Mouse (Mus musculus): ENCODE data around the gene Arhgef2. TPM values are rescaled to one million over a fixed set of nuclear protein-coding genes. Genes with fewer than 3 reads are reported as not detected.

The Arhgef2 gene
- polyA plus RNA-seq, 1 experiment from 2014 or later = 84.5 TPM

DNA sequence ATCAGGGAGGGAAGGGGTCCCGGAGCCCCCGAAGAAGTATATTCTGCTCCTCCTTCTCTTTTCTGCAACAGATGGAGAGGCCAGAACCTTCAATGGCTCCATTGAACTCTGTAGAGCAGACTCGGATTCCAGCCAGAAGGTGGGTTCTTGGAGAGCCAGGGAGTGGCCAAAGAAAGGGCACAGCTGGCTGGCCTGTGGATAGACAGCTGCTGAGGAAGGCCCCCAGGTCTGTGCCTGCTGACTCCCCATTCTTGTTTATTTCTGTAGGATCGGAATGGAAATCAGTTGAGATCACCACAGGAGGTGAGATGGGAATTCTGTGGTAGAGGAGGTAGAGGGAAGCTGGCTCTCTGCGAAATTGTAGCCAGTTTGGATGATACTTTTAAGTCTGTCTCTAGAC, 37.3 kb downstream of the Arhgef2 start:
- H3K36me3 ChIP-seq = peaks cover 96% of the 10 kb centered on the region
- H3K27me3 ChIP-seq (replicated peaks) = no peaks in the 10 kb centered on the region
- H3K4me1 ChIP-seq (replicated peaks) = no peaks in the 10 kb centered on the region
- ATAC-seq (ENCODE audit: insufficient number of reproducible peaks, low FRiP score) = no peak
- 75% methylated on average over 5 of the region's 5 CpGs for WGBS
- H3K9me3 ChIP-seq (replicated peaks) = no peaks in the 10 kb centered on the region
- no peak overlapping the region for H3K9ac ChIP-seq
- H3K4me3 ChIP-seq = no peak overlapping the region
- H3K27ac ChIP-seq (ENCODE audit: poor library complexity, severe bottlenecking) = no peak overlapping the region
- no peak overlapping the region for H3K4me2 ChIP-seq

DNA sequence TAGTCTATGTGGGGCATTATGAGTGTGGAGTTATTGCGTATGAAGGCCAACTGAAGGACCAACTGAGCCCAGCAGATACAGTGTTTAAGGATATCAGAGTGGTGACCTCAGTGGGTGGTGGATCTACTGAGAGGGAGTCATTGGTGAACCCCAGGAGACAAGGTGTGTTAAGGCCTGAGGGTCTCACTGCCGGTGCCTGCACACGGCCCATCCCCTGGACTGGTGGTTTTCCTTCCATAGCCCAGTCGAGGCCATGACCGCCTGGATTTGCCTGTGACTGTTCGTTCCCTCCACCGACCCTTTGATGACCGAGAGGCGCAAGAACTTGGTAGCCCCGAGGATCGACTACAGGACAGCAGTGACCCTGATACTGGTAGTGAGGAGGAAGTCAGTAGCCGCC, 40.2 kb downstream of the Arhgef2 start:
- Histone ChIP-seq H3K4me3 (no peak overlapping the region), H3K4me1 (replicated peaks) (no peaks in the 10 kb centered on the region), H3K9me3 (replicated peaks) (no peaks in the 10 kb centered on the region), H3K27me3 (replicated peaks) (no peaks in the 10 kb centered on the region), H3K9ac (no peak overlapping the region), H3K36me3 (peaks cover 77% of the 10 kb centered on the region), H3K4me2 (no peak overlapping the region), H3K27ac (ENCODE audit: poor library complexity, severe bottlenecking) (no peak overlapping the region)
- ATAC-seq (ENCODE audit: insufficient number of reproducible peaks, low FRiP score) = no peak
- 84% methylated on average over 12 of the region's 12 CpGs for WGBS

DNA sequence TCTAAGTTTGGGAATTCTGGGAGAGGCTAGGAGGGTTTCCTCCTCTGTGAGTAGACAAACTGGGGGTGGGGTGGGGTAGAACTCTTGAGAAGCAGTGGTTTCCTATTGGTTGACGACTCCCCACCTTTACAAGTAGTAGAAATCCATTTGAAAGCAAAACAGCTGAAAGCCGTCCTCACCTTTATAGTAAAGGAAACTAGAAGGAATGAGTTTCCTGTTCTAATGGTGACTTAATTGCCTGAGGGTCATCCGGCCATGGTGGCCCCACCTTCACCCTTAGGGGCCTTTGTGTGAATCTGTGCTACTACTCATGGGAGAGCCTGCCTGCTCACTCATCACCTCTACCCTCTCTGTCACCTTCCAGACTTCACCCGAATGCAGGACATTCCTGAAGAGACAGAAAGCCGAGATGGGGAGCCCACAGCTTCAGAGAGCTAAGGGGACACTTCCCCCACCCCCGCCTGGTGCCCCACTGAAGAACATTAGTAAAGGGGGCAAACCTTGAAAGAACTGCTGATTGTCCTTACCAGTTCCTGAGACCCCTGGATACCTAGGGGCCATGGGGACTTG, 40.7 kb downstream of the Arhgef2 start:
- WGBS = 66% methylated on average over 6 of the region's 6 CpGs
- no peak for ATAC-seq (ENCODE audit: insufficient number of reproducible peaks, low FRiP score)

DNA sequence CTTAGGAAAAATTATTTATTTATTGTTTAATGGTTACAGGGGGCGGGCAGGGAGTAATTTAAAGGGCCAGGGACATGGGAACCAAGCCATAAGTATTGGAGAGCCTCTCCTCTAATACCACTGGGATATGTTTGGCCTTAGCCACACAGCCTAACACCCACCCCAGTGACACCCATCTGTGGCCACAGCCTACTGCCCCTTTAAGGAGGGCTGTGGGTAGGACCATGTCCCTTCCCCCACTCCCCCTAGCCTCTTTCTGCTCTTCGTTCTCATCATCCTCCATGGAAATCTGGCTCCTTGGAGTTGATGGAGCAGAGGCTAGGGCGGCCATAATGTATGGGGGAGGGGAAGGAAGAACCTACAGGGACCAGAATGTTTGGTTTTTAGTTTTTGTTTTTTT, 41.3 kb downstream of the Arhgef2 start:
- no peak overlapping the region for H3K9ac ChIP-seq
- WGBS = 78% methylated on average over 3 of the region's 3 CpGs
- no peak for ATAC-seq (ENCODE audit: insufficient number of reproducible peaks, low FRiP score)
- H3K9me3 ChIP-seq (replicated peaks) = no peaks in the 10 kb centered on the region
- H3K4me3 ChIP-seq = no peak overlapping the region
- H3K27ac ChIP-seq (ENCODE audit: poor library complexity, severe bottlenecking) = no peak overlapping the region
- H3K4me2 ChIP-seq = no peak overlapping the region
- H3K36me3 ChIP-seq = peaks cover 68% of the 10 kb centered on the region
- H3K4me1 ChIP-seq (replicated peaks) = no peaks in the 10 kb centered on the region
- no peaks in the 10 kb centered on the region for H3K27me3 ChIP-seq (replicated peaks)

More for the DNA sequence above, 40.7 kb downstream of the Arhgef2 start:
- H3K9ac ChIP-seq = no peak overlapping the region
- no peaks in the 10 kb centered on the region for H3K4me1 ChIP-seq (replicated peaks)
- no peak overlapping the region for H3K4me3 ChIP-seq
- H3K4me2 ChIP-seq = no peak overlapping the region
- peaks cover 74% of the 10 kb centered on the region for H3K36me3 ChIP-seq
- H3K27ac ChIP-seq (ENCODE audit: poor library complexity, severe bottlenecking) = no peak overlapping the region
- no peaks in the 10 kb centered on the region for H3K9me3 ChIP-seq (replicated peaks)
- H3K27me3 ChIP-seq (replicated peaks) = no peaks in the 10 kb centered on the region

DNA sequence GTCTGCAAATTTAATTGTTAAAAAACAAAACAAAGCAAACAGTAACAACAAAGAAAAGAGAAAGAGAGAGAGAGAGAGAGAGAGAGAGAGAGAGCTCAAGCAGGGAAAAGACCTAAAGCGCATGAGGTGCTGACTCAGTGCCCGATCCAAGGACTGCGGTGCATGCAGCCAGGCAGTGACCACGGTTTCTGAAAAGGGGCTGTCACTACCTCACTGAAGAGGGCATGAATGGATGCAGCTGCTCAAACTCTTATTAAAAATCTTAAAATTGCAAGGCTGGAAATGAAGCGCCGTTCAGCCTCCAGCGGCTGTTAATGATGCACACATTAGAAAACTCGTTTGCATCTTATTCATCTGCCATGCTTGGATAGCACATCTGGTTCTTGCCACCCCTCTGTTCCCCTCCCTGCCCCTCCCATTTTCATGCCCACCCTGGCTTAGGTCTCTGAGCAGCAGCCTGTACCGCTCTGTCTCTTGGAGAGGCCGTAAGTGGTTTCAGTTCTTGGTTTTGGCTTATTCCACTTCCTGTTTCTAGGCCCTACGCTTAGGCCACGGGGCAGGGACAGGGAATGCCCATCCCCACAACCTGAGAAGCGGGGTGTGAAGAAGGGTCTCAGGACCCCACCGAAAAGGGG, 42.1 kb downstream of the Arhgef2 start:
- Histone ChIP-seq H3K36me3 (peaks cover 60% of the 10 kb centered on the region), H3K9me3 (replicated peaks) (no peaks in the 10 kb centered on the region), H3K27me3 (replicated peaks) (no peaks in the 10 kb centered on the region), H3K4me3 (no peak overlapping the region), H3K9ac (no peak overlapping the region), H3K4me1 (replicated peaks) (no peaks in the 10 kb centered on the region), H3K27ac (ENCODE audit: poor library complexity, severe bottlenecking) (no peak overlapping the region), H3K4me2 (no peak overlapping the region)
- ATAC-seq (ENCODE audit: insufficient number of reproducible peaks, low FRiP score) = no peak
- 89% methylated on average over 14 of the region's 14 CpGs for WGBS

DNA sequence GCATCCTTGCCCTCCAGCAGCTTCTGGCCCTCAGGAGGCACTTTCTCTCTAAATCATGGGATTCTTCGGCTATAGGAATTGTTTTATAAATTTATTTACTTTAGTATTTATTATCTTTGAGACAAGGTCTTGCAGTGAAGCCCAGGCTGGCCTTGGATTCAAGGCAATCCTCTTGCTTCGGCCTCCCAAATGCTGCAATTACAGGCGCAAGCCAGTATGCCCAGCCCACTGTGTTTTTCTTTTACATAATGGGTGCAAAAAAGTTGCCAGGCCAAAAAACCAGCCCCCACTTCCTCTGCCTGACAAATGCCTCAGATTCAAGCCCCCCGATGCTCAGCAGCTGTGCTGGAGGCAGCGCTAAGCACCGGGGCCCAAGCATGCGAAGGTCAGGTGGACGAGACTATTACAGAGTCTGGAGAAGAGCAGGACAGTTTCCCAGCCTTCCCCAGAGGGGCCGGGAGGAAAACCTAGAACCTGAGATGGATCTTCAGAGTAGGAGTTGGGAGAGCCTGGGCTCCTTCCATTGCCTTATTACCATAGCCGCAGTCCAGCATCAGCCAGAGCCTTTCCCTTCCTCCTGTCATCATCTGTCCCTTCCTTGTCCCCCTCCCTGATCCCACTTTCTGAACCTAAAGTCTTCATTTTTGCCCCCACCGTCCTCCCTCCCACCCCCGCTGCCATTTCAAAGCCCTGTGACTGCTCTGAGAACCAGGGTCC, 42.8 kb downstream of the Arhgef2 start:
- no peak overlapping the region for H3K4me3 ChIP-seq
- H3K9ac ChIP-seq = no peak overlapping the region
- peaks cover 4% of the 10 kb centered on the region for H3K4me1 ChIP-seq (replicated peaks)
- no peak for ATAC-seq (ENCODE audit: insufficient number of reproducible peaks, low FRiP score)
- H3K27ac ChIP-seq (ENCODE audit: poor library complexity, severe bottlenecking) = no peak overlapping the region
- H3K9me3 ChIP-seq (replicated peaks) = no peaks in the 10 kb centered on the region
- WGBS = 84% methylated on average over 12 of the region's 12 CpGs
- H3K36me3 ChIP-seq = peaks cover 53% of the 10 kb centered on the region
- H3K27me3 ChIP-seq (replicated peaks) = no peaks in the 10 kb centered on the region
- H3K4me2 ChIP-seq = no peak overlapping the region

DNA sequence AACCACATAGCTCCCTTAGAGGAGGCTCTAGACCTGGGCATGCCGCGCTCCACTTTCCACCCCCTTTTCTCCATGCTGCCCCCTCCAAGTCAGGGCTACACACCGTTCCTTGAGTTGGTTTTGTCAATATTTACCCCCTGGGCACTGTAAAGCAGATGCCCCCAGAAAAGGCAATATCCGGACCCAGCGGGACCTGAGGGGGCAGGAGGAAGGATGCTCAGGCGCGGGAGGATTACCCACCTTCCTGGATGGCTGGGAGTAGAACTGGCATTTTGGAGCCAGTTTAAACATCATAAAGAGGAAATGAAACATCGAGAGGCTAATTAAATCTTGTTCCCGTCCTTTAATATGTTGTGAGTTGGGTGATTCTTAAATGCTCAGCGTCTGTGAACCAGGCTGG, 43.4 kb downstream of the Arhgef2 start:
- WGBS = 80% methylated on average over 10 of the region's 10 CpGs
- Histone ChIP-seq H3K4me1 (replicated peaks) (peaks cover 10% of the 10 kb centered on the region), H3K9ac (no peak overlapping the region), H3K27me3 (replicated peaks) (no peaks in the 10 kb centered on the region), H3K4me2 (no peak overlapping the region), H3K9me3 (replicated peaks) (no peaks in the 10 kb centered on the region), H3K36me3 (peaks cover 47% of the 10 kb centered on the region), H3K27ac (ENCODE audit: poor library complexity, severe bottlenecking) (no peak overlapping the region), H3K4me3 (no peak overlapping the region)
- no peak for ATAC-seq (ENCODE audit: insufficient number of reproducible peaks, low FRiP score)

DNA sequence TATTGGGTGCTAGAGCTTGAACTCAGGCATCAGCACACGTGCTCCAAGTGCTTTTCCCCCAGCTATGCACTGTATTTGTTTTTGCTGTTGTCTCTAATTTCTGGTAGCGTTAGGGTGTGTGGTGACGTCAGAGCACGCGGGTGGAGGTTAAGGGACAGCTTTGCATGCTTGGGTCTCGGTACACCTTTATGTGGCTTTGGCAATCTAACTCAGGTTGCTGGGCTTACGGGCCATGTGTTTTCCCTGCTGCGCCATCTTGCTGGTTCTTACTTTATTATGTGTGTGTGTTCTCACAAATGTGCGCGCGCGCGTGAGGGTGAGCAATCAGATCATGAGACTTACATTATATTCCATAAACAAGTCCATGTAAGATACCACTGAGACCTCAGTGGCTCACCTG, 44.2 kb downstream of the Arhgef2 start:
- H3K27ac ChIP-seq (ENCODE audit: poor library complexity, severe bottlenecking) = no peak overlapping the region
- no peaks in the 10 kb centered on the region for H3K27me3 ChIP-seq (replicated peaks)
- peaks cover 39% of the 10 kb centered on the region for H3K36me3 ChIP-seq
- peaks cover 18% of the 10 kb centered on the region for H3K4me1 ChIP-seq (replicated peaks)
- no peak for ATAC-seq (ENCODE audit: insufficient number of reproducible peaks, low FRiP score)
- no peaks in the 10 kb centered on the region for H3K9me3 ChIP-seq (replicated peaks)
- 94% methylated on average over 13 of the region's 13 CpGs for WGBS
- H3K4me3 ChIP-seq = no peak overlapping the region
- H3K4me2 ChIP-seq = no peak overlapping the region
- H3K9ac ChIP-seq = no peak overlapping the region

DNA sequence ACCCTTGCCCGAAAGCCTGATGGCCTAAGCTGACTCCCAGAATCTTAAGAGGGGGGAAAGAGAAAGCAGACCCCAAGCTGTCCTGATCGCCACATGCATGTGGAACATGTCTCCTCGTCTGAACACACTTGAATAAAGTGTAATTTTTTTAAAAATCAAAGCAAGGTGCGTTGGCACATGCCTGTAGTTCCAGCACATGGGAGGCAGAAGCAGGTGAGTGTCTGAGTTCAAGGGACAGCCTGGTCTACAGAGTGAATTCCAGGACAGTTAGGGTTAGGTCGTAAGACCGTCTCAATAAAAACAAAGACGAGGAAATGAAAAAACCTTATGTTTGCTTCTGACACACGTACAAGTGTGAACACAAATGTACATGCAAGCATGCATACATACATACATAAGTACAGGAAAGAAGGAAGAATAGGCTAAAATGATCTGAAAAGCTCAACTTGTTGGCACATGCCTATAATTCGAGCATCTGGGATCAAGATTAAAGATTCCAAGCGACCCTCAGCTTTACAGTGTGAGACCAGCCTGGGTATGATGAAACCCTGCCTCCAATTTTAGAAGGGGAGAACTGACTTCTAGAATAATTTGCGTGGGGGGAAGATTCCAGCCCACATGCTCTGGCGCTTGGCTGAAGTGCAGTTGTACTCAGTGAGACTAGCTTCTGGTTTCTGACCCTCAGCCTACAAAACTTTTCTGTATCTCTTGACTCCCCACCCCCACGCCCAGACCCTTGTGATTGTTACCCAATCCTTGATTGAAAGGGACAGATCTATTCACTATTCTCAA, 45.1 kb downstream of the Arhgef2 start:
- 68% methylated on average over 13 of the region's 13 CpGs for WGBS
- Histone ChIP-seq H3K36me3 (peaks cover 30% of the 10 kb centered on the region), H3K4me2 (no peak overlapping the region), H3K9ac (no peak overlapping the region), H3K4me1 (replicated peaks) (peaks cover 23% of the 10 kb centered on the region), H3K27me3 (replicated peaks) (no peaks in the 10 kb centered on the region), H3K4me3 (no peak overlapping the region), H3K9me3 (replicated peaks) (no peaks in the 10 kb centered on the region), H3K27ac (ENCODE audit: poor library complexity, severe bottlenecking) (no peak overlapping the region)
- ATAC-seq (ENCODE audit: insufficient number of reproducible peaks, low FRiP score) = no peak

DNA sequence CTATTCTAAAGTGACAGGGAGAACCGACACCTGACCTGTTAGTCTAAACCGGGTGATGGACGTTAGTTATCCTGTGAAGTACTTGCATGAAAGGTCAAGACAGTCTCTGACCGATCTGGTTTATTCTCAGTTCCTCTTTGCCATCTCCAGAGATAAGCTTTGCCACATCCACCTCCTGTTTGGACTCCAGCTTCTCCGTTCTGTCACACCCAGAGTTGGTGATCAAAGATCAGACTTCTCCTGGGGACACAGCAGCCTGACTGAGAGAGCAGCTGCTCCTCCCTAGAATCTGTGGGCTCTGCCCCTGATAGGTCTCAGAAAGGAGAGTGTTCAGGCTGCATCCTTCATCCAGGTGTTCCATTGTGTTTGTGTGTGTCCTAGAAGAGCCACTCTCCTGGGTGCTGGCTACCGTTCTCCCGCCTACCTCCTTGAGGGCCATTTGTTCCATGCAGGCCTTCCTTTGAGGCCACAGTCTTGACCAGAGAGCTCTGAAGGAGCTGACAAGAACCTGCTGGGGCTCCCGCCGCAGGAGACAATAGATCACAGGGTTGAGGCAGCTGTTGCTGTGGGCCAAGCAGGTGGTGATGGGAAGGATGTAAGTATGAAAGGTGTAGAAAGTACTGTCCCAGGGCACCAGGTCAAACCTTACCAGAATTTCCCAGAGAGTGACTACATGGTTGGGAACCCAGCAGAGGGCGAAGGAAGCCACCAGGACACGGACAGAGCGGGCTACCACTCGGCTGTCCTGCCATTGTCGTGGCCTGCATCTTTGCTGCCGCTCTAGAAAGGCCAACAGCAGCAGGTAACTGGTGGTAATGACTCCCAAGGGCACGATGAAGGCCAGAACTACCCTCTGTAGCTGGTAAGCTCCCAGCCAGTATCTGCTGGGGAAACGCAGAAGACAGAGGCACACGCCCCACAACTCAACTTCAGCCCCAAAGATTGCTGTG, 46.2 kb downstream of the Arhgef2 start:
- no peak overlapping the region for H3K9ac ChIP-seq
- H3K27ac ChIP-seq (ENCODE audit: poor library complexity, severe bottlenecking) = no peak overlapping the region
- H3K27me3 ChIP-seq (replicated peaks) = no peaks in the 10 kb centered on the region
- peaks cover 19% of the 10 kb centered on the region for H3K36me3 ChIP-seq
- ATAC-seq (ENCODE audit: insufficient number of reproducible peaks, low FRiP score) = no peak
- no peaks in the 10 kb centered on the region for H3K9me3 ChIP-seq (replicated peaks)
- WGBS = 67% methylated on average over 18 of the region's 18 CpGs
- H3K4me1 ChIP-seq (replicated peaks) = peaks cover 23% of the 10 kb centered on the region
- H3K4me3 ChIP-seq = no peak overlapping the region
- H3K4me2 ChIP-seq = no peak overlapping the region

Measured in heart, embryonic 12.5 days (tissue).